Mouse (Mus musculus): ENCODE results near the gene Sestd1. TPM values are rescaled to one million over a fixed set of nuclear protein-coding genes. Genes with fewer than 3 reads are reported as not detected.

Sestd1 gene
- polyA plus RNA-seq, 1 experiment from 2014 or later: 9.7 TPM

- H3K4me3 ChIP-seq: no peak overlapping the region
- ATAC-seq (replicated peaks; ENCODE audit: insufficient number of reproducible peaks, insufficient read depth, low FRiP score, low read depth): no peak
- H3K27ac ChIP-seq: no peak overlapping the region
- no peaks in the 10 kb centered on the region for H3K27me3 ChIP-seq
- no peaks in the 10 kb centered on the region for H3K9me3 ChIP-seq (replicated peaks)
- WGBS: 58% methylated on average over 8 of the region's 8 CpGs
- H3K4me1 ChIP-seq (replicated peaks): peaks cover 28% of the 10 kb centered on the region
- no peak overlapping the region for H3K4me2 ChIP-seq
- H3K36me3 ChIP-seq: peaks cover 19% of the 10 kb centered on the region
- no peak overlapping the region for H3K9ac ChIP-seq
Observed at GRCm38 (mm10) chr2:77186912-77187311, 93.5 kb downstream of the Sestd1 start.

GRCm38 (mm10) chr2:77184049-77184571 is 96.3 kb downstream of the Sestd1 start:
- H3K9ac ChIP-seq: no peak overlapping the region
- H3K4me1 ChIP-seq (replicated peaks): peaks cover 40% of the 10 kb centered on the region
- no peak for ATAC-seq (replicated peaks; ENCODE audit: insufficient number of reproducible peaks, insufficient read depth, low FRiP score, low read depth)
- no peaks in the 10 kb centered on the region for H3K9me3 ChIP-seq (replicated peaks)
- H3K36me3 ChIP-seq: peaks cover 12% of the 10 kb centered on the region; the same call in 1 of the 2 replicates
- no peak overlapping the region; the same call in 1 of the 2 replicates for H3K4me2 ChIP-seq
- peak overlapping the region; percentile 96 for H3K27ac ChIP-seq
- no peak overlapping the region for H3K4me3 ChIP-seq
- no peaks in the 10 kb centered on the region for H3K27me3 ChIP-seq
- 25% methylated on average over 8 of the region's 8 CpGs for WGBS

GRCm38 (mm10) chr2:77183646-77184045 is 96.7 kb downstream of the Sestd1 start:
- Histone ChIP-seq H3K27me3 (no peaks in the 10 kb centered on the region), H3K36me3 (peaks cover 12% of the 10 kb centered on the region; the same call in 1 of the 2 replicates), H3K4me3 (no peak overlapping the region), H3K27ac (peak overlapping the region; percentile 96), H3K4me2 (no peak overlapping the region; the same call in 1 of the 2 replicates), H3K9me3 (replicated peaks) (no peaks in the 10 kb centered on the region), H3K9ac (no peak overlapping the region), H3K4me1 (replicated peaks) (peaks cover 40% of the 10 kb centered on the region)
- 68% methylated on average over 2 of the region's 2 CpGs for WGBS
- ATAC-seq (replicated peaks; ENCODE audit: insufficient number of reproducible peaks, insufficient read depth, low FRiP score, low read depth): no peak

GRCm38 (mm10) chr2:77182996-77183380 is 97.4 kb downstream of the Sestd1 start:
- Histone ChIP-seq H3K9me3 (replicated peaks) (no peaks in the 10 kb centered on the region), H3K27ac (peak overlapping the region; percentile 96), H3K36me3 (peaks cover 8% of the 10 kb centered on the region; the same call in 1 of the 2 replicates), H3K4me2 (0 out of 2 replicates have a peak overlapping the region, but pooled peaks have one; percentile 2), H3K4me3 (no peak overlapping the region), H3K27me3 (no peaks in the 10 kb centered on the region), H3K4me1 (replicated peaks) (peaks cover 40% of the 10 kb centered on the region), H3K9ac (no peak overlapping the region)
- peak; percentile 40; the same call in 1 of the 2 replicates for ATAC-seq (replicated peaks; ENCODE audit: insufficient number of reproducible peaks, insufficient read depth, low FRiP score, low read depth)
- 48% methylated on average over 6 of the region's 6 CpGs for WGBS

GRCm38 (mm10) chr2:77182271-77182995 is 98.0 kb downstream of the Sestd1 start:
- Histone ChIP-seq H3K4me3 (no peak overlapping the region), H3K4me2 (0 out of 2 replicates have a peak overlapping the region, but pooled peaks have one; percentile 21), H3K4me1 (replicated peaks) (peaks cover 42% of the 10 kb centered on the region), H3K27ac (peak overlapping the region; percentile 96), H3K9ac (peak overlapping the region; percentile 18; the same call in 1 of the 2 replicates), H3K27me3 (no peaks in the 10 kb centered on the region), H3K36me3 (peaks cover 3% of the 10 kb centered on the region; the same call in 1 of the 2 replicates), H3K9me3 (replicated peaks) (no peaks in the 10 kb centered on the region)
- 31% methylated on average over 4 of the region's 4 CpGs for WGBS
- peak; percentile 84 for ATAC-seq (replicated peaks; ENCODE audit: insufficient number of reproducible peaks, insufficient read depth, low FRiP score, low read depth)

GRCm38 (mm10) chr2:77177472-77177871 is 102.9 kb downstream of the Sestd1 start:
- WGBS: 60% methylated on average over 2 of the region's 2 CpGs
- ATAC-seq (replicated peaks; ENCODE audit: insufficient number of reproducible peaks, insufficient read depth, low FRiP score, low read depth): no peak
- Histone ChIP-seq H3K27ac (no peak overlapping the region), H3K27me3 (no peaks in the 10 kb centered on the region), H3K4me1 (replicated peaks) (peaks cover 59% of the 10 kb centered on the region), H3K36me3 (no peaks in the 10 kb centered on the region), H3K9ac (no peak overlapping the region), H3K9me3 (replicated peaks) (no peaks in the 10 kb centered on the region), H3K4me2 (no peak overlapping the region), H3K4me3 (no peak overlapping the region)

GRCm38 (mm10) chr2:77176413-77176812 is 104.0 kb downstream of the Sestd1 start:
- H3K4me1 ChIP-seq (replicated peaks): peaks cover 62% of the 10 kb centered on the region

GRCm38 (mm10) chr2:77175411-77175810 is 105.0 kb downstream of the Sestd1 start:
- no peak for ATAC-seq (replicated peaks; ENCODE audit: insufficient number of reproducible peaks, insufficient read depth, low FRiP score, low read depth)
- Histone ChIP-seq H3K4me3 (no peak overlapping the region), H3K4me1 (replicated peaks) (peaks cover 61% of the 10 kb centered on the region), H3K9me3 (replicated peaks) (no peaks in the 10 kb centered on the region), H3K27ac (peak overlapping the region; percentile 37; the same call in 1 of the 2 replicates), H3K36me3 (no peaks in the 10 kb centered on the region), H3K27me3 (no peaks in the 10 kb centered on the region), H3K4me2 (no peak overlapping the region), H3K9ac (no peak overlapping the region)
- 56% methylated on average over 7 of the region's 7 CpGs for WGBS

More at GRCm38 (mm10) chr2:77176413-77176812, 104.0 kb downstream of the Sestd1 start:
- peak overlapping the region; percentile 46 for H3K4me2 ChIP-seq
- peak overlapping the region; percentile 11; the same call in 1 of the 2 replicates for H3K4me3 ChIP-seq
- peak overlapping the region; percentile 72 for H3K27ac ChIP-seq
- ATAC-seq (replicated peaks; ENCODE audit: insufficient number of reproducible peaks, insufficient read depth, low FRiP score, low read depth): peak; percentile 63
- H3K9ac ChIP-seq: peak overlapping the region; percentile 36; the same call in 1 of the 2 replicates
- 16% methylated on average over 10 of the region's 10 CpGs for WGBS
- no peaks in the 10 kb centered on the region for H3K9me3 ChIP-seq (replicated peaks)
- no peaks in the 10 kb centered on the region for H3K36me3 ChIP-seq
- no peaks in the 10 kb centered on the region for H3K27me3 ChIP-seq

GRCm38 (mm10) chr2:77174313-77174712 is 106.1 kb downstream of the Sestd1 start:
- no peaks in the 10 kb centered on the region for H3K27me3 ChIP-seq

GRCm38 (mm10) chr2:77173821-77174220 is 106.6 kb downstream of the Sestd1 start:
- WGBS: 73% methylated on average over 6 of the region's 6 CpGs
- Histone ChIP-seq H3K9ac (no peak overlapping the region), H3K9me3 (replicated peaks) (no peaks in the 10 kb centered on the region), H3K27ac (peak overlapping the region; percentile 95), H3K4me1 (replicated peaks) (peaks cover 61% of the 10 kb centered on the region), H3K4me3 (no peak overlapping the region), H3K4me2 (no peak overlapping the region), H3K36me3 (no peaks in the 10 kb centered on the region), H3K27me3 (no peaks in the 10 kb centered on the region)
- no peak for ATAC-seq (replicated peaks; ENCODE audit: insufficient number of reproducible peaks, insufficient read depth, low FRiP score, low read depth)

More at GRCm38 (mm10) chr2:77174313-77174712, 106.1 kb downstream of the Sestd1 start:
- 50% methylated on average over 2 of the region's 2 CpGs for WGBS
- no peak overlapping the region for H3K4me2 ChIP-seq
- H3K4me1 ChIP-seq (replicated peaks): peaks cover 61% of the 10 kb centered on the region
- H3K4me3 ChIP-seq: no peak overlapping the region
- H3K36me3 ChIP-seq: no peaks in the 10 kb centered on the region
- ATAC-seq (replicated peaks; ENCODE audit: insufficient number of reproducible peaks, insufficient read depth, low FRiP score, low read depth): no peak
- H3K27ac ChIP-seq: peak overlapping the region; percentile 95
- no peaks in the 10 kb centered on the region for H3K9me3 ChIP-seq (replicated peaks)
- H3K9ac ChIP-seq: no peak overlapping the region

- H3K4me2 ChIP-seq: peak overlapping the region; percentile 11; the same call in 1 of the 2 replicates
- peaks cover 61% of the 10 kb centered on the region for H3K4me1 ChIP-seq (replicated peaks)
- H3K4me3 ChIP-seq: no peak overlapping the region
- no peaks in the 10 kb centered on the region for H3K9me3 ChIP-seq (replicated peaks)
- no peaks in the 10 kb centered on the region for H3K36me3 ChIP-seq
- peak overlapping the region; percentile 95 for H3K27ac ChIP-seq
- H3K27me3 ChIP-seq: no peaks in the 10 kb centered on the region
- WGBS: 35% methylated on average over 6 of the region's 6 CpGs
- no peak for ATAC-seq (replicated peaks; ENCODE audit: insufficient number of reproducible peaks, insufficient read depth, low FRiP score, low read depth)
- no peak overlapping the region for H3K9ac ChIP-seq
Observed at GRCm38 (mm10) chr2:77173366-77173765, 107.0 kb downstream of the Sestd1 start.
